Mouse (Mus musculus) heart, embryonic 15.5 days (tissue): ENCODE results near the gene Aox1. TPM values are rescaled to one million over a fixed set of nuclear protein-coding genes. Genes with fewer than 3 reads are reported as not detected.

Experiments
- ATAC-seq: fragments of 200-750 bp; cut with Nextera tagmentation; replicated peaks from 2 replicates; pipeline ENCODE4 v1.8.0; 2017; ENCODE audit warnings: low read depth, moderate TSS enrichment; ENCODE audit not compliant: insufficient number of reproducible peaks, insufficient read depth, low FRiP score
- H3K27ac ChIP-seq: fragments of 300-500 bp; sonication (generic); 2 replicates; pipeline ENCODE4 v1.5.1; 2015; ENCODE audit warnings: mild to moderate bottlenecking, inconsistent platforms
- H3K27me3 ChIP-seq: fragments of 300-500 bp; sonication (generic); 2 replicates; pipeline ENCODE4 v1.6.1; 2015; ENCODE audit warnings: inconsistent platforms
- H3K36me3 ChIP-seq: fragments of 300-500 bp; sonication (generic); 2 replicates; pipeline ENCODE4 v1.6.1; 2015; ENCODE audit warnings: mild to moderate bottlenecking, inconsistent platforms
- H3K4me1 ChIP-seq: fragments of 300-500 bp; sonication (generic); replicated peaks from 2 replicates; pipeline ENCODE4 v1.6.1; 2015; ENCODE audit warnings: inconsistent platforms
- H3K4me2 ChIP-seq: fragments of 300-500 bp; sonication (generic); 2 replicates; pipeline ENCODE4 v1.6.1; 2015; ENCODE audit warnings: inconsistent platforms, mild to moderate bottlenecking, moderate library complexity
- H3K4me3 ChIP-seq: fragments of 300-500 bp; sonication (generic); 2 replicates; pipeline ENCODE4 v1.5.1; 2015; ENCODE audit warnings: mild to moderate bottlenecking, inconsistent platforms
- H3K9ac ChIP-seq: fragments of 300-500 bp; sonication (generic); 2 replicates; pipeline ENCODE4 v1.6.1; 2015; ENCODE audit warnings: mild to moderate bottlenecking, inconsistent platforms
- H3K9me3 ChIP-seq: fragments of 300-500 bp; sonication (generic); replicated peaks from 2 replicates; pipeline ENCODE4 v1.6.1; 2016; ENCODE audit warnings: inconsistent platforms
- WGBS: fragments of 180-500 bp; shearing (Covaris S2); methylation state at CpG from one replicate; pipeline ENCODE4 v1.1.7; 2015; ENCODE audit warnings: mixed read lengths; 5-methylcytosine and 5-hydroxymethylcytosine counted together
- polyA plus RNA-seq: library from polyadenylated mRNA; unstranded; fragments of >200 nt; fragmentation: Nextera tagmentation; extraction: Ambion mirVana; gene quantifications from 2 replicates; pipeline ENCODE4 v1.2.1, GENCODE M21; 2015

Aox1 gene
- polyA plus RNA-seq, 1 experiment from 2014 or later, result 0.67 TPM

GRCm38 (mm10) chr1:58111315-58111714, 81.6 kb downstream of the Aox1 start:
- Histone ChIP-seq H3K27me3 (no peaks in the 10 kb centered on the region), H3K9ac (no peak overlapping the region), H3K4me2 (no peak overlapping the region), H3K9me3 (no peaks in the 10 kb centered on the region), H3K4me3 (no peak overlapping the region), H3K4me1 (peaks cover 7% of the 10 kb centered on the region; the same call in 1 of the 2 replicates), H3K36me3 (no peaks in the 10 kb centered on the region), H3K27ac (no peak overlapping the region)
- ATAC-seq, result no peak
- 62% methylated on average over 4 of the region's 4 CpGs for WGBS

GRCm38 (mm10) chr1:58112880-58113279, 83.1 kb downstream of the Aox1 start, which contains the start of gene Aox3:
Aox3 (plus strand) TSS chr1:58113130.
- Histone ChIP-seq H3K9me3 (no peaks in the 10 kb centered on the region), H3K4me3 (no peak within 1 kb of the TSS), H3K4me1 (peaks cover 7% of the 10 kb centered on the region; the same call in 1 of the 2 replicates), H3K4me2 (peak within 1 kb of the TSS; percentile 37; the same call in 1 of the 2 replicates), H3K9ac (no peak within 1 kb of the TSS), H3K27me3 (no peaks in the 10 kb centered on the region), H3K27ac (no peak within 1 kb of the TSS), H3K36me3 (no peaks in the 10 kb centered on the region)
- WGBS, result 13% methylated on average over 11 of the region's 11 CpGs
- ATAC-seq, result no peak

GRCm38 (mm10) chr1:58113441-58113840, 83.7 kb downstream of the Aox1 start:
- Histone ChIP-seq H3K4me1 (peaks cover 7% of the 10 kb centered on the region; the same call in 1 of the 2 replicates), H3K4me2 (no peak overlapping the region), H3K36me3 (no peaks in the 10 kb centered on the region), H3K9me3 (no peaks in the 10 kb centered on the region), H3K9ac (no peak overlapping the region), H3K27me3 (no peaks in the 10 kb centered on the region), H3K27ac (no peak overlapping the region), H3K4me3 (no peak overlapping the region)
- no peak for ATAC-seq

GRCm38 (mm10) chr1:58114021-58114560, 84.4 kb downstream of the Aox1 start:
- H3K9me3 ChIP-seq, result no peaks in the 10 kb centered on the region
- no peak overlapping the region for H3K4me2 ChIP-seq
- H3K4me1 ChIP-seq, result peaks cover 7% of the 10 kb centered on the region; the same call in 1 of the 2 replicates
- H3K36me3 ChIP-seq, result no peaks in the 10 kb centered on the region
- H3K4me3 ChIP-seq, result no peak overlapping the region
- WGBS, result 53% methylated on average over 6 of the region's 6 CpGs
- H3K27ac ChIP-seq, result no peak overlapping the region
- H3K9ac ChIP-seq, result no peak overlapping the region
- no peaks in the 10 kb centered on the region for H3K27me3 ChIP-seq
- no peak for ATAC-seq

GRCm38 (mm10) chr1:58114666-58115375, 85.1 kb downstream of the Aox1 start:
- Histone ChIP-seq H3K9me3 (no peaks in the 10 kb centered on the region), H3K9ac (no peak overlapping the region), H3K4me2 (no peak overlapping the region), H3K4me3 (no peak overlapping the region), H3K36me3 (no peaks in the 10 kb centered on the region), H3K27me3 (no peaks in the 10 kb centered on the region), H3K4me1 (peaks cover 7% of the 10 kb centered on the region; the same call in 1 of the 2 replicates), H3K27ac (no peak overlapping the region)
- no peak for ATAC-seq
- WGBS, result 72% methylated on average over 12 of the region's 12 CpGs

GRCm38 (mm10) chr1:58118231-58118630, 88.5 kb downstream of the Aox1 start:
- no peak overlapping the region for H3K27ac ChIP-seq
- H3K27me3 ChIP-seq, result no peaks in the 10 kb centered on the region
- no peak overlapping the region for H3K9ac ChIP-seq
- WGBS, result 74% methylated on average over 3 of the region's 3 CpGs
- no peaks in the 10 kb centered on the region for H3K9me3 ChIP-seq
- H3K4me1 ChIP-seq, result no peaks in the 10 kb centered on the region
- no peak overlapping the region for H3K4me3 ChIP-seq
- no peaks in the 10 kb centered on the region for H3K36me3 ChIP-seq
- H3K4me2 ChIP-seq, result no peak overlapping the region
- no peak for ATAC-seq

GRCm38 (mm10) chr1:58124901-58125300, 95.2 kb downstream of the Aox1 start:
- H3K4me3 ChIP-seq, result no peak overlapping the region
- WGBS, result 78% methylated on average over 8 of the region's 8 CpGs
- H3K36me3 ChIP-seq, result no peaks in the 10 kb centered on the region
- H3K27ac ChIP-seq, result no peak overlapping the region
- H3K4me1 ChIP-seq, result no peaks in the 10 kb centered on the region
- no peaks in the 10 kb centered on the region for H3K9me3 ChIP-seq
- H3K27me3 ChIP-seq, result no peaks in the 10 kb centered on the region
- H3K9ac ChIP-seq, result no peak overlapping the region
- no peak for ATAC-seq
- H3K4me2 ChIP-seq, result no peak overlapping the region

GRCm38 (mm10) chr1:58137891-58138290, 108.2 kb downstream of the Aox1 start:
- Histone ChIP-seq H3K4me1 (no peaks in the 10 kb centered on the region), H3K27me3 (no peaks in the 10 kb centered on the region), H3K9ac (no peak overlapping the region), H3K4me3 (no peak overlapping the region), H3K27ac (no peak overlapping the region), H3K36me3 (no peaks in the 10 kb centered on the region), H3K9me3 (0 out of 2 replicates have a peak, but pooled peaks cover 2% of the 10 kb centered on the region), H3K4me2 (no peak overlapping the region)
- ATAC-seq, result no peak

GRCm38 (mm10) chr1:58138986-58139385, 109.3 kb downstream of the Aox1 start:
- Histone ChIP-seq H3K4me2 (no peak overlapping the region), H3K4me1 (no peaks in the 10 kb centered on the region), H3K27ac (no peak overlapping the region), H3K4me3 (no peak overlapping the region), H3K9me3 (0 out of 2 replicates have a peak, but pooled peaks cover 2% of the 10 kb centered on the region), H3K9ac (no peak overlapping the region), H3K36me3 (no peaks in the 10 kb centered on the region), H3K27me3 (no peaks in the 10 kb centered on the region)
- 87% methylated on average over 9 of the region's 9 CpGs for WGBS
- ATAC-seq, result no peak

- no peaks in the 10 kb centered on the region for H3K36me3 ChIP-seq
- no peaks in the 10 kb centered on the region for H3K27me3 ChIP-seq
- 0 out of 2 replicates have a peak, but pooled peaks cover 2% of the 10 kb centered on the region for H3K9me3 ChIP-seq
- no peak overlapping the region for H3K4me3 ChIP-seq
- no peak for ATAC-seq
- no peak overlapping the region for H3K9ac ChIP-seq
- no peak overlapping the region for H3K4me2 ChIP-seq
- WGBS, result 75% methylated on average over 5 of the region's 5 CpGs
- no peak overlapping the region for H3K27ac ChIP-seq
- H3K4me1 ChIP-seq, result no peaks in the 10 kb centered on the region
These were observed 110.9 kb downstream of the Aox1 start for GRCm38 (mm10) chr1:58140607-58141006.

GRCm38 (mm10) chr1:58144384-58145069, 114.8 kb downstream of the Aox1 start:
- no peak overlapping the region for H3K9ac ChIP-seq
- no peak for ATAC-seq
- WGBS, result 54% methylated on average over 10 of the region's 10 CpGs

More at GRCm38 (mm10) chr1:58144384-58145069, 114.8 kb downstream of the Aox1 start:
- Histone ChIP-seq H3K4me3 (no peak overlapping the region), H3K4me2 (no peak overlapping the region), H3K36me3 (no peaks in the 10 kb centered on the region), H3K4me1 (no peaks in the 10 kb centered on the region), H3K27me3 (peaks cover 4% of the 10 kb centered on the region), H3K9me3 (0 out of 2 replicates have a peak, but pooled peaks cover 2% of the 10 kb centered on the region), H3K27ac (no peak overlapping the region)
